Mouse (Mus musculus) liver, postnatal 0 days (tissue): ENCODE data around the gene 4930544D05Rik. TPM values are rescaled to one million over a fixed set of nuclear protein-coding genes. Genes with fewer than 3 reads are reported as not detected.

Experiments used
- ATAC-seq: fragments of 200-750 bp; cut with Nextera tagmentation; 2 replicates; pipeline ENCODE4 v1.8.0; 2017; ENCODE audit warnings: mild to moderate bottlenecking, moderate library complexity
- DNase-seq: peaks from one replicate; pipeline ENCODE4 v3.0.0-alpha.2; 2016
- H3K27ac ChIP-seq: fragments of 300-500 bp; sonication (generic); 2 replicates; pipeline ENCODE4 v1.5.1; 2014; ENCODE audit warnings: antibody characterized with exemption, moderate library complexity, mild to moderate bottlenecking, low read depth
- H3K27me3 ChIP-seq: fragments of 300-500 bp; sonication (generic); 2 replicates; pipeline ENCODE4 v1.6.1; 2014; ENCODE audit warnings: low read length, control low read depth, mixed read lengths; ENCODE audit not compliant: insufficient read depth
- H3K36me3 ChIP-seq: fragments of 300-500 bp; sonication (generic); replicated peaks from 2 replicates; pipeline ENCODE4 v1.6.1; 2014; ENCODE audit warnings: mild to moderate bottlenecking, control low read depth, low read length, moderate library complexity, mixed read lengths; ENCODE audit not compliant: insufficient read depth
- H3K4me1 ChIP-seq: fragments of 300-500 bp; sonication (generic); 2 replicates; pipeline ENCODE4 v1.6.1; 2014; ENCODE audit warnings: antibody characterized with exemption, mild to moderate bottlenecking, control low read depth; ENCODE audit not compliant: insufficient read depth
- H3K4me2 ChIP-seq: fragments of 300-500 bp; sonication (generic); 2 replicates; pipeline ENCODE4 v1.6.1; 2014; ENCODE audit warnings: low read depth, mild to moderate bottlenecking, low read length, moderate library complexity, mixed read lengths
- H3K4me3 ChIP-seq: fragments of 300-500 bp; sonication (generic); 2 replicates; pipeline ENCODE4 v1.5.1; 2014; ENCODE audit warnings: low read depth, low read length
- H3K9ac ChIP-seq: fragments of 300-500 bp; sonication (generic); replicated peaks from 2 replicates; pipeline ENCODE4 v1.6.1; 2014; ENCODE audit warnings: mild to moderate bottlenecking, moderate library complexity
- H3K9me3 ChIP-seq: fragments of 300-500 bp; sonication (generic); 2 replicates; pipeline ENCODE4 v1.6.1; 2016; ENCODE audit warnings: mild to moderate bottlenecking, control low read depth, low read length, mixed read lengths
- CTCF ChIP-seq: sonication (generic); IDR thresholded peaks from 2 replicates; pipeline ENCODE4 v1.5.1; 2016; ENCODE audit warnings: antibody characterized with exemption, low read depth
- EP300 ChIP-seq: IDR thresholded peaks from 2 replicates; pipeline ENCODE4 v1.6.1; 2016; ENCODE audit warnings: antibody characterized with exemption, low read depth, mild to moderate bottlenecking
- WGBS: fragments of 180-500 bp; shearing (Covaris S2); extraction: QIAGEN DNeasy Blood & Tissue Kit; methylation state at CpG from one replicate; pipeline ENCODE4 v1.1.7; 2014; ENCODE audit not compliant: insufficient replicate concordance; 5-methylcytosine and 5-hydroxymethylcytosine counted together
- polyA plus RNA-seq: library from polyadenylated mRNA; unstranded; fragments of >200 nt; fragmentation: Nextera tagmentation; extraction: Ambion mirVana; gene quantifications from 2 replicates; pipeline ENCODE4 v1.2.1, GENCODE M21; 2015

4930544D05Rik gene
- polyA plus RNA-seq, 1 experiment from 2014 or later, result not detected

DNA sequence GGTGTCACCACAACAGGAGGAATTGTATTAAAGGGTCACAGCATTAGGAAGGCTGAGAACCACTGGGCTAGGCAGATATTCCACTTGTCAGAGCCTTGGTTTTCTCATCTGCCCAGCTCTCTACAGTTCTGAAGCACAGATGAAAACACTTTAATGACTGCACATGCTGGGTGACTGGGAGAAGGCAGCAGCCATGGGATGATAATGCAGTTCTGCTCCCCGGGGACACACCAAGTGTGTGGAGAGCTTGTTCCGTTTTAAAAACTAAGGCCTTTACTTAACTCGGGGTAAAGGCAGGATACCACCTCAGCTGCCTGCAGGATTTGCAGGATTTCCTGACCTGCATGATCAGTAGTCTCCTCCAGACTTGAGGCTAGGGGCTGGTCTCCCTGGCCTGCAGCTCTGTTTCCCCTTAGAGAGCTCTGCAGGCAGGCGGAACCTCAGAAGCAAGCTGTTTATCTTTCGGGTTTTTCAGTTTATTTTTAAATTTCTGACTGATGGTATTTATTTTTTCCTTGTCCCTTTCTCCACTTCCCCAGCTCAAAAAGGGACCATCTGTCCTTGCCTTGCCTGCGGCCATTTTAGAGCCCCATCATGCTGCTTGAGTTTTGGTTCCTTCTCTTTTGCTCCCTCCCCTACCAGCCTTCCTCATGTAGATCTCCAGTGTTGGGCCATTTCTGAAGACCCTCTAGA lies 32.5 kb upstream of the 4930544D05Rik start:
- Histone ChIP-seq H3K36me3 (no peaks in the 10 kb centered on the region), H3K4me2 (no peak overlapping the region), H3K4me3 (no peak overlapping the region), H3K27me3 (no peaks in the 10 kb centered on the region), H3K9ac (no peak overlapping the region), H3K9me3 (no peaks in the 10 kb centered on the region), H3K4me1 (peaks cover 54% of the 10 kb centered on the region), H3K27ac (peak overlapping the region; percentile 17; the same call in 1 of the 2 replicates)
- WGBS, result 36% methylated on average over 6 of the region's 6 CpGs
- TF ChIP-seq EP300 (no peak), CTCF (no peak)
- no peak for DNase-seq
- no peak for ATAC-seq

DNA sequence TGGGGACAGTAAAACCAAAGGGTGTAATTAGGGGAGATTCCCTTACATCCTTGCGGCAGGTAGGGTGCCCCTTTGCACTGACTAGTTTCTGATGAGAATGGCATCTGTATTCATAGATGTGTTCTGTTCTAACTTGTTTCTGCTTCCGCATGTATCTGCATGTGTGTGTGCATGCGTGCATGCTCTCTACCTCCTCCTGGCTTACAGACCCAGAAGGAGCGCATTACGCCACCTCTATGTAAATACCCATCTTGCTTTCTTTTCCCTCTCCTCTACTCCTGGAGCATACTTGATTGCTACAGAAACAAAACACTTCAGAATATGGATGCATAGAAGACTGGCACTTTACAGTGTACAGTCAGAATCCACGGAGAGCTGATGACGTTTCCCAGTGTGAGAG lies 31.9 kb upstream of the 4930544D05Rik start:
- H3K27ac ChIP-seq, result peak overlapping the region; percentile 17; the same call in 1 of the 2 replicates
- 80% methylated on average over 7 of the region's 7 CpGs for WGBS
- peaks cover 57% of the 10 kb centered on the region for H3K4me1 ChIP-seq

DNA sequence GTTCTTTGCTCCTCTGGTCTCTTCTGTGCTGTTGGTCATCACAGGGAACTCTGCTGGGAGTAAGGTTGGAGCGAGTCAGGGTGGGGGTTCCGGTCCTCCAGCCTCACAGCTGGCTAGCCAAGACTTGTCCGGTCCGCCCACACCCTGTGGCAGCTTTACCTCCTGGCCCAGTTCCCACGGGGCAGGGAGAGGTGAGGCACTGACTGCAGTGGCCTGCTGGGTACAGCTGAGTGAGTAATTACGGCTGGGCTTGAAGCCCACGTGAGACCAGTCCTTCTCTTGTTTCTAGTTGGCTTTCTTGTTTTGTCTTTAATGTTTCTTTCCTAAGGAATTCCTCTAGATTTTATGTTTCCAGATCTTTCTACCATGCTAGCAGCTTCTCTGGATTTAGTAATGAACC lies 30.2 kb upstream of the 4930544D05Rik start:
- Histone ChIP-seq H3K4me2 (no peak overlapping the region), H3K9ac (no peak overlapping the region), H3K4me1 (peaks cover 44% of the 10 kb centered on the region), H3K4me3 (no peak overlapping the region), H3K9me3 (no peaks in the 10 kb centered on the region), H3K27me3 (no peaks in the 10 kb centered on the region), H3K27ac (no peak overlapping the region), H3K36me3 (no peaks in the 10 kb centered on the region)
- TF ChIP-seq CTCF (no peak), EP300 (no peak)
- WGBS, result 51% methylated on average over 7 of the region's 7 CpGs
- ATAC-seq, result no peak
- peak; percentile 50 for DNase-seq

More for the DNA sequence above, 31.9 kb upstream of the 4930544D05Rik start:
- no peaks in the 10 kb centered on the region for H3K27me3 ChIP-seq
- H3K36me3 ChIP-seq, result no peaks in the 10 kb centered on the region
- TF ChIP-seq EP300 (no peak), CTCF (0 out of 2 replicates have a peak, but pooled peaks have one; percentile 9)
- H3K9me3 ChIP-seq, result no peaks in the 10 kb centered on the region
- ATAC-seq, result no peak
- DNase-seq, result no peak
- no peak overlapping the region for H3K4me3 ChIP-seq
- H3K4me2 ChIP-seq, result no peak overlapping the region
- no peak overlapping the region for H3K9ac ChIP-seq

DNA sequence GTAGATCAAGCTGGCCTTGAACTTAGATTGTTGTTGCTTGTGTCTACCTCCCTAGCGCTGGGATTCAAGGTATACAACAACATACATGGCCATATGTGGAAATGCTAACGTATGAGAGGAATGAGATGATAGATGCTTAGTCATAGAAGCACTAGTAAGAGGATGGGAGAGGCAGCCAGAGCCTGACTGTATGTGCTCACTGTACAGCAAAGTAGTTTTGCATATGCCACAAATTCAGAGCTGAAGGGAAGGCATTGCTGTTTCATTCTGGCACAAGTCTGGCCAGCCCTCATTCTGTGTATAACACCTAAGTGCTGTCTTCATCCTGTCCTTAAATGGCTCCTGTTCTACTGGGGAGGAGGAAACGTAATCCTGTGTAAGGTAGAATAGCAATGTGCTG lies 29.4 kb upstream of the 4930544D05Rik start:
- H3K9me3 ChIP-seq, result no peaks in the 10 kb centered on the region
- no peaks in the 10 kb centered on the region for H3K36me3 ChIP-seq
- no peak overlapping the region for H3K4me3 ChIP-seq
- H3K9ac ChIP-seq, result no peak overlapping the region
- ATAC-seq (no peak), DNase-seq (no peak)
- peaks cover 41% of the 10 kb centered on the region for H3K4me1 ChIP-seq
- H3K4me2 ChIP-seq, result no peak overlapping the region
- 67% methylated on average over 3 of the region's 3 CpGs for WGBS
- H3K27me3 ChIP-seq, result no peaks in the 10 kb centered on the region
- no peak for TF ChIP-seq CTCF
- no peak for TF ChIP-seq EP300
- no peak overlapping the region for H3K27ac ChIP-seq

DNA sequence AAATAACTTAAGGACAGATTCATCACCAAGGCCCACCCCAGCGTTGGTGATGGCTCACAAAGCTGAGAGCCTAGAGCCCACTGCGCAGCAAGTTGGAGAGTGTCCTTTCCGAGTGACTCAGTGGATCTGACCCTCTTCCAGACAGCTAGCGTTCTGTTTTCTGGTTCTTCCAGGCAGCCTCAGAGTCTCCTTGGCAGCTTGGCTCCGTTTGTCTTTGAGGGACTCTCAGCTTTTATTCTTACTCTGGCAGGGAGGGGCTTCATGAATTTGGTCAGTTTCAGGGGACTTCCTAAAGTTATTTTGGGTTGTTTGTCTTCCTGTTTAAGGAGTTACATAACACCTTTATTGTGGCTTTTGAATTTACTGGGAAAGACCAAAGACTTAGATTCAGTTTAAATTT lies 28.7 kb upstream of the 4930544D05Rik start:
- no peak for ATAC-seq
- no peak overlapping the region for H3K9ac ChIP-seq
- H3K36me3 ChIP-seq, result no peaks in the 10 kb centered on the region
- no peak for DNase-seq
- H3K4me3 ChIP-seq, result no peak overlapping the region
- 61% methylated on average over 5 of the region's 5 CpGs for WGBS
- TF ChIP-seq EP300 (no peak), CTCF (no peak)
- H3K4me2 ChIP-seq, result no peak overlapping the region
- H3K9me3 ChIP-seq, result no peaks in the 10 kb centered on the region
- H3K27ac ChIP-seq, result no peak overlapping the region
- no peaks in the 10 kb centered on the region for H3K27me3 ChIP-seq
- H3K4me1 ChIP-seq, result peaks cover 44% of the 10 kb centered on the region

DNA sequence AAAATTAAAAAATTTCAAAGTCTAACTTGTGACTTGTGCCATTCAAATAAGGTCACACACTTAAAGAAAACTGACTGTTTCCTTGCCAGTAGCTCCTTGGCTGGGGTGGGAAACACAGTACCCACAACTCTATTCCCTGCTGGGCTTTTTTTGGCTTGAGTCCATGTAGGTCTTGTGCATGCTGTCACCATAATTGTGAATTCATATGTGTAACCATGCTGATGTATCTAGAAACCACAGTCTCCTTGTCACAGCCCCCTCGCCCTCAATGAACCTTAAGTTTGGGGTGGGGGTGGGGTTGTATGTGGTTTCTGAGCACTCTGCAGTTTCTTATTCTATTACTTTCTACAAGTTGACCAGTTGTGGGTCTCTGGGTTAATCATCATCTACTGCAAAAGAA lies 23.9 kb upstream of the 4930544D05Rik start:
- Histone ChIP-seq H3K9me3 (no peaks in the 10 kb centered on the region), H3K27ac (0 out of 2 replicates have a peak overlapping the region, but pooled peaks have one; percentile 22), H3K36me3 (no peaks in the 10 kb centered on the region), H3K4me2 (no peak overlapping the region), H3K4me1 (peaks cover 34% of the 10 kb centered on the region), H3K9ac (no peak overlapping the region), H3K4me3 (no peak overlapping the region), H3K27me3 (no peaks in the 10 kb centered on the region)
- ATAC-seq, result no peak
- 58% methylated on average over 1 of the region's 1 CpGs for WGBS
- no peak for DNase-seq
- no peak for TF ChIP-seq EP300
- TF ChIP-seq CTCF, result no peak
